Mouse (Mus musculus): ENCODE measurements around the gene Epb41l2.

- TF ChIP-seq CTCF (IDR thresholded peaks at IDR 0.05; ENCODE audit: low read depth) (no peak), EP300 (IDR thresholded peaks at IDR 0.05; ENCODE audit: low read depth) (no peak)
These were observed 67.9 kb downstream of the Epb41l2 start for GRCm38 (mm10) chr10:25427523-25427922.
